23 mouse cellular contexts compared by ENCODE assay signal in genomic region chr4:108074204-108074823, GRCm38 (mm10). TPM values are rescaled to one million over a fixed set of nuclear protein-coding genes. Genes with fewer than 3 reads are reported as not detected.
DNase-seq lines count a peak whose midpoint lies in the region; ATAC-seq and TF ChIP-seq lines count a peak whose summit lies in the region.
"Had no signal": no experiment of that assay in that cellular context is flagged by ENCODE, and none has a peak within 500 bp of the region (broad histone marks: within the 10 kb centered on the region; RNA-seq: fewer than 3 reads in every experiment).

No protein-coding gene starts in this region.

- peak overlapping the region; percentile 37; the same call in 1 of the 2 replicates for H3K27ac ChIP-seq in liver, adult 2 months (replicated peaks; ENCODE audit: insufficient read depth, low read depth, low read length)
- no peak overlapping the region for H3K27ac ChIP-seq in liver, embryonic 12.5 days
- H3K27ac ChIP-seq in lung, postnatal 0 days (ENCODE audit: low read length), result peak overlapping the region; percentile 55; the same call in 1 of the 2 replicates
- no peak overlapping the region for H3K27ac ChIP-seq in intestine, embryonic 16.5 days (ENCODE audit: low read length)
- H3K27ac ChIP-seq: embryonic facial prominence, embryonic 10.5 days; forebrain, embryonic 13.5 days; heart, embryonic 15.5 days; hindbrain, embryonic 13.5 days had no signal

- H3K4me2 ChIP-seq in liver, embryonic 12.5 days, result no peak overlapping the region
- H3K4me2 ChIP-seq in lung, postnatal 0 days (replicated peaks; ENCODE audit: low read depth, low read length), result no peak overlapping the region
- no peak overlapping the region for H3K4me2 ChIP-seq in intestine, embryonic 16.5 days (ENCODE audit: low read depth, low read length)
- H3K4me2 ChIP-seq: forebrain, embryonic 13.5 days; heart, embryonic 11.5 days; heart, embryonic 15.5 days; hindbrain, embryonic 13.5 days had no signal

- H3K4me3 ChIP-seq in liver, adult 2 months (ENCODE audit: insufficient read depth, low read depth, low read length), result no peak overlapping the region
- no peak overlapping the region for H3K4me3 ChIP-seq in liver, embryonic 12.5 days
- H3K4me3 ChIP-seq in lung, postnatal 0 days (ENCODE audit: low read depth, low read length), result no peak overlapping the region
- no peak overlapping the region for H3K4me3 ChIP-seq in intestine, embryonic 16.5 days (ENCODE audit: low read length)
- H3K4me3 ChIP-seq: embryonic facial prominence, embryonic 10.5 days; forebrain, embryonic 13.5 days; heart, embryonic 15.5 days; hindbrain, embryonic 13.5 days had no signal

- H3K9ac ChIP-seq in liver, adult 2 months (ENCODE audit: low read depth, low read length), result no peak overlapping the region; the same call in 1 of the 2 replicates
- no peak overlapping the region for H3K9ac ChIP-seq in liver, embryonic 12.5 days
- no peak overlapping the region for H3K9ac ChIP-seq in lung, postnatal 0 days (replicated peaks; ENCODE audit: low read depth)
- H3K9ac ChIP-seq in intestine, embryonic 16.5 days (ENCODE audit: low read depth, low read length), result no peak overlapping the region
- H3K9ac ChIP-seq: forebrain, embryonic 13.5 days; forebrain, postnatal 0 days; heart, embryonic 15.5 days; hindbrain, embryonic 13.5 days had no signal

- WGBS in liver, adult 2 months, result 60% methylated on average over 3 of the region's 3 CpGs
- 78% methylated on average over 3 of the region's 3 CpGs for WGBS in liver, embryonic 12.5 days (ENCODE audit: insufficient replicate concordance)
- WGBS in lung, postnatal 0 days, result 57% methylated on average over 3 of the region's 3 CpGs
- 84% methylated on average over 3 of the region's 3 CpGs for WGBS in intestine, embryonic 16.5 days

- TF ChIP-seq EP300 in lung, postnatal 0 days (IDR thresholded peaks at IDR 0.05), result peak; percentile 97

- no peak for TF ChIP-seq CTCF in liver, adult 2 months (IDR thresholded peaks at IDR 0.05; ENCODE audit: low read depth, low read length)
- peak; percentile 51 for TF ChIP-seq CTCF in lung, postnatal 0 days (IDR thresholded peaks at IDR 0.05)

- no peaks in the 10 kb centered on the region for H3K9me3 ChIP-seq in liver, embryonic 12.5 days (replicated peaks)
- no peaks in the 10 kb centered on the region for H3K9me3 ChIP-seq in lung, postnatal 0 days (ENCODE audit: low read length)
- H3K9me3 ChIP-seq in intestine, embryonic 16.5 days (ENCODE audit: control insufficient read depth, low read length), result no peaks in the 10 kb centered on the region
- H3K9me3 ChIP-seq: embryonic facial prominence, embryonic 10.5 days; forebrain, embryonic 13.5 days; heart, embryonic 15.5 days; hindbrain, embryonic 13.5 days had no signal

- no peak for DNase-seq in liver, adult 2 months (ENCODE audit: extremely low read depth, low read depth, low spot score)
- peak; percentile 91 for DNase-seq in lung, postnatal 0 days (ENCODE audit: low spot score)
- DNase-seq in lung, postnatal 10 days, result no peak
- DNase-seq in lung, postnatal 36 days, result peak; percentile 40
- DNase-seq in gastrocnemius, postnatal 36 days, result no peak
- DNase-seq: adrenal gland, postnatal 14 days; cerebellum, adult 18-20 months; cerebellum, adult 9-11 months; forebrain, postnatal 0 days; gastrocnemius, postnatal 14 days; heart, adult 18-20 months; heart, postnatal 14 days had no signal

- peaks cover 36% of the 10 kb centered on the region for H3K4me1 ChIP-seq in liver, adult 2 months (ENCODE audit: control insufficient read depth, insufficient read depth, low read length)
- H3K4me1 ChIP-seq in liver, embryonic 12.5 days, result peaks cover 24% of the 10 kb centered on the region
- H3K4me1 ChIP-seq in lung, postnatal 0 days (ENCODE audit: insufficient read depth, low read depth, low read length), result no peaks in the 10 kb centered on the region
- H3K4me1 ChIP-seq in intestine, embryonic 16.5 days (ENCODE audit: control insufficient read depth, insufficient read depth, low read length), result 0 out of 2 replicates have a peak, but pooled peaks cover 3% of the 10 kb centered on the region

- intact Hi-C loops in gastrocnemius, postnatal 36 days (cut with DNase I), result no loop called here

- no peaks in the 10 kb centered on the region for H3K27me3 ChIP-seq in liver, adult 2 months (ENCODE audit: control insufficient read depth, insufficient read depth, low read length)
- H3K27me3 ChIP-seq in liver, embryonic 12.5 days (replicated peaks), result no peaks in the 10 kb centered on the region
- no peaks in the 10 kb centered on the region for H3K27me3 ChIP-seq in lung, postnatal 0 days (replicated peaks; ENCODE audit: insufficient read depth, low read length)
- H3K27me3 ChIP-seq in intestine, embryonic 16.5 days (replicated peaks; ENCODE audit: control insufficient read depth, insufficient read depth, low read length), result no peaks in the 10 kb centered on the region
- H3K27me3 ChIP-seq: CH12.LX; forebrain, embryonic 13.5 days; heart, embryonic 15.5 days; hindbrain, embryonic 13.5 days; Patski had no signal

- no peak for ATAC-seq in liver, embryonic 12.5 days
- ATAC-seq in lung, postnatal 0 days, result peak; percentile 55
- ATAC-seq in intestine, embryonic 16.5 days, result no peak
- ATAC-seq: activated CD4-positive, CD25-positive, alpha-beta regulatory T cell, adult 4 months; forebrain, embryonic 13.5 days; forebrain, postnatal 0 days; Patski had no signal

- TF ChIP-seq POLR2A in liver, adult 2 months (IDR thresholded peaks at IDR 0.05; ENCODE audit: extremely low read depth, insufficient read depth, low read length), result no peak

- H3K79me2 ChIP-seq in liver, adult 2 months (ENCODE audit: control insufficient read depth, insufficient read depth, low read length), result no peaks in the 10 kb centered on the region; the same call in 1 of the 2 replicates

- H3K36me3 ChIP-seq in liver, adult 2 months (ENCODE audit: control insufficient read depth, insufficient read depth, low read length), result peaks cover 72% of the 10 kb centered on the region
- H3K36me3 ChIP-seq in liver, embryonic 12.5 days, result peaks cover 5% of the 10 kb centered on the region; the same call in 1 of the 2 replicates
- H3K36me3 ChIP-seq in lung, postnatal 0 days (ENCODE audit: insufficient read depth, low read length), result no peaks in the 10 kb centered on the region
- no peaks in the 10 kb centered on the region for H3K36me3 ChIP-seq in intestine, embryonic 16.5 days (ENCODE audit: control insufficient read depth, insufficient read depth, low read length)
- H3K36me3 ChIP-seq: heart, embryonic 15.5 days; hindbrain, embryonic 13.5 days had no signal

RNA-seq across cellular contexts. Expression of gene Podn, which starts 21.9 kb away (rescaled TPM):
- 1.9 and 2.7 TPM in 2 replicates for total RNA-seq in liver, adult 2 months (2014; rRNA removed)
- polyA plus RNA-seq in liver, adult 2 months (2012; rRNA removed), result 2.9 and 3.8 TPM in 2 replicates
- 0.10 and 0.23 TPM in 2 replicates for polyA plus RNA-seq in liver, embryonic 12.5 days (2016; fragmentation: Nextera tagmentation; extraction: Ambion mirVana)
- polyA plus RNA-seq in lung, postnatal 0 days (2015; fragmentation: Nextera tagmentation; extraction: Ambion mirVana), result 2.8 and 3.3 TPM in 2 replicates
- 0.72 and 1.5 TPM in 2 replicates for polyA plus RNA-seq in intestine, embryonic 16.5 days (2015; fragmentation: Nextera tagmentation; extraction: Ambion mirVana)
- 1 to 10 TPM; 9.2 to 9.9 TPM for total RNA-seq in gastrocnemius, postnatal 36 days (2021)
- total RNA-seq: hematopoietic stem cell, adult 5-6 weeks had no signal
- polyA plus RNA-seq: activated CD4-positive, CD25-positive, alpha-beta regulatory T cell, adult 4 months had no signal

Comparison
In these comparisons a context has a peak if more than half of its experiments do, and no peak if none do; other contexts are left out.
1. DNase-seq: peak in lung, postnatal 0 days (single experiment) and lung, postnatal 36 days (single experiment); none in liver, adult 2 months (single experiment), lung, postnatal 10 days (single experiment) and gastrocnemius, postnatal 36 days (0 of 2).
2. H3K27ac ChIP-seq: peak in liver, adult 2 months (single experiment) and lung, postnatal 0 days (single experiment); none in liver, embryonic 12.5 days (single experiment) and intestine, embryonic 16.5 days (single experiment).